Mouse (Mus musculus): ENCODE data around the gene Aspg.

- no peak for TF ChIP-seq CTCF (IDR thresholded peaks at IDR 0.05; ENCODE audit: low read depth)
- TF ChIP-seq EP300 (IDR thresholded peaks at IDR 0.05; ENCODE audit: low read depth) = no peak
These were observed 24.2 kb upstream of the Aspg start for GRCm38 (mm10) chr12:112082241-112082640.
